Mouse (Mus musculus): ENCODE results near the gene Cmtm6. TPM values are rescaled to one million over a fixed set of nuclear protein-coding genes. Genes with fewer than 3 reads are reported as not detected.

Gene Cmtm6
- polyA plus RNA-seq, 1 experiment from 2014 or later: 32.6 TPM

DNA sequence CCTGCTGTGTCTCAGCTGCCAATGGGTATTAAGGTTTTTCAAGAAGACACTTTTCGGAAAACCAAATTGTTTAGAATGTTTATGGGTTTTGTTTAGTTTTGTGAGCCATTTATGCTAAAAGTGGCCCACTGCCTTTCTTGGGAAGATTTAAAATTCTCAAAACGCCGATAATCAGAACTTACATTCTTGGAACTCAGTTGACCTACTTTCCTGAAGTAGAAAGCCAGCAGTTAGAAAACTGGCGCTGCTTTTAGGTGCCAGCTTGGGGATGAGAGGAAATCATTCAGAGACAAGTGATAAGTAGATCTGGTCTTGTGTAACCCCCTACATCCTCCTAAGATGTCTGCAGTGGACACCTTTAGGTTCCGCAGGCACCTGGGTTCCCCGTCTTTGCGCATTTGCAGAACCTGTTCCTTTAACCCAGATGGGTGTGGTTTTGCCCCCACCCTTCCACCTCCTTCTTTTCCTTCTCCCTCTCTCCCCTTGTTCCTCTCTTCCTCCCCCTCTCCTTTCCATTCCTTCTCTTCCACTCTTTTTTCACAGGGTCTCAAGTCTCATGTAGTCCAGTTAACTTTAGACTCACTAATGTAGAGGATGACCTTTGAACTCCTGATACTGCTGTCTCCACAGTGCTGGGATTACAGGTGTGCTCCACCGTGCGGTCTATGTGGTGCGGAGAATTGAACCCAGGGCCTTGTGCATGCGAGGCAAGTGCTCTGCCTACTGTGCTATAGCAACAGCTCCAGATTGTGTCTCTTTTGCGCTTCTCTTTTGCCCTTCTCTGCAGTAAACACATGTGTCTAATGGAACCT, 1.2 kb downstream of the Cmtm6 start:
- H3K4me3 ChIP-seq: peak overlapping the region; percentile 87
- no peaks in the 10 kb centered on the region for H3K36me3 ChIP-seq
- H3K27ac ChIP-seq: peak overlapping the region; percentile 93
- ATAC-seq (ENCODE audit: insufficient number of reproducible peaks, insufficient read depth, low FRiP score, low TSS enrichment, low read depth): no peak
- peak overlapping the region; percentile 69 for H3K4me2 ChIP-seq
- 61% methylated on average over 12 of the region's 12 CpGs for WGBS
- H3K9ac ChIP-seq: peak overlapping the region; percentile 95
- no peaks in the 10 kb centered on the region for H3K27me3 ChIP-seq
- peaks cover 27% of the 10 kb centered on the region for H3K4me1 ChIP-seq
- H3K9me3 ChIP-seq: no peaks in the 10 kb centered on the region

DNA sequence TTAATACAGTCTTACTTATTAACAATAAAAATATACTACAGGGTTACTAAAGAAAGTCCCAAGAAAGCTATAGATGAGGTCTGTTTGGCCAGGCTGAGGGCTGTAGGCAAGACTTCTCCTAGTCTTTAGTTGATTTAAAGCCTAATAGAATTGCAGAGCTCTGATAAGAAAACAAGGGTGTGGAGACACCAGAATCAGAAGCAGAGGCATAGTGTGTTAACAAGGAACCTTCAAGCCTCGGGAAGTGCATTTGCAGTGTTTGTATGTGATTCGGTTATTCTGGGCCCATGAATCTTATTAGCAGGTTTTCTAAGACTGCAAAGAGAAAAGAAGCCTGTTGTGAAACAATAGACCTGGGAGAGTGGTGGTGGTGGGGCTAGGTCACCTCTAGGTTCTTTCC, 2.3 kb downstream of the Cmtm6 start:
- H3K27me3 ChIP-seq: no peaks in the 10 kb centered on the region
- peaks cover 30% of the 10 kb centered on the region for H3K4me1 ChIP-seq
- no peak overlapping the region for H3K9ac ChIP-seq
- H3K27ac ChIP-seq: no peak overlapping the region
- no peaks in the 10 kb centered on the region for H3K9me3 ChIP-seq
- ATAC-seq (ENCODE audit: insufficient number of reproducible peaks, insufficient read depth, low FRiP score, low TSS enrichment, low read depth): no peak
- 90% methylated on average over 2 of the region's 2 CpGs for WGBS
- no peak overlapping the region for H3K4me2 ChIP-seq
- 0 out of 2 replicates have a peak, but pooled peaks cover 4% of the 10 kb centered on the region for H3K36me3 ChIP-seq
- no peak overlapping the region for H3K4me3 ChIP-seq

DNA sequence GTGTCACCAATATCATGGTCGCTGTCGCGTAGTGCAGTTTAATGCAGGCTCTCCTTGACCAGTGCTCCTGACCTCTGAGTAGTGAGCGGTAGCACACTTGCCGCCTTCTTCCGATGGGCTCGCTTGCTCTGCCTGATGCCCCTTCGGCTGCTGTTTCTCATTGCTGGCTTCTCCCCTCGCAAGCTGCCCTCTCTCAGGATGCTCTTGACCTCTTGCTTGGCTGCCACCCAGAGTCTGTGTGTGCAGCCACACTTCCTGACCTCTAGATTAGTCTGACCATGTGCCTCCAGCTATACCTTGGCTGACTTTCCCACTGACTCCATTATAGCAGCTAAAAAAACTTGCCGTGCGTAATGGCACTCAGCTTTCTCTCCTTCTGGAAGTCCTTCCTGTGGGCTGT, 5.5 kb downstream of the Cmtm6 start:
- H3K27me3 ChIP-seq: no peaks in the 10 kb centered on the region
- no peak overlapping the region for H3K4me2 ChIP-seq
- no peaks in the 10 kb centered on the region for H3K9me3 ChIP-seq
- H3K4me3 ChIP-seq: no peak overlapping the region
- WGBS: 54% methylated on average over 11 of the region's 11 CpGs
- peaks cover 16% of the 10 kb centered on the region for H3K36me3 ChIP-seq
- ATAC-seq (ENCODE audit: insufficient number of reproducible peaks, insufficient read depth, low FRiP score, low TSS enrichment, low read depth): no peak
- peak overlapping the region; percentile 14; the same call in 1 of the 2 replicates for H3K27ac ChIP-seq
- peaks cover 30% of the 10 kb centered on the region for H3K4me1 ChIP-seq
- H3K9ac ChIP-seq: peak overlapping the region; percentile 4; the same call in 1 of the 2 replicates

DNA sequence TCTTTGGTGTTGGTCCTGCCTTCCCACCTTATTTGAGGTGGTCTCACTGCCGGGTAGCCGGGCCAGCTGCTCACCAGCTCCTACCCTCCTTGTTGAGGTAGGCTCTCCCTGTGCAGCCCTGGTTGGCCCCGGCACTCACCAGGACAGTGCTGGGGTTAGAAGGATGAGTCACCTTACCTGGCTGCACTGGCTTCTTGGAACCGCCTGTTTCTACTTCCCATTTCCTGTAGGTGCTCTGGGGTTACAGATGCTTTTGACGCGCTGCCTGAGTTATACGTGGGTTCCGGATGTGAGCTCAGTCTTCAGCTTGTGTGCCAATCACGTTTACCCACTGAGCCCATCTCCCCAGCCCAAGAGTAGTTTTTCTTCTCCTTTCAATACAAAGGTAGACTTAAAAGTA, 9.4 kb downstream of the Cmtm6 start:
- 87% methylated on average over 9 of the region's 9 CpGs for WGBS
- H3K9me3 ChIP-seq: no peaks in the 10 kb centered on the region
- no peak overlapping the region for H3K9ac ChIP-seq
- H3K36me3 ChIP-seq: peaks cover 27% of the 10 kb centered on the region
- no peak overlapping the region for H3K27ac ChIP-seq
- no peaks in the 10 kb centered on the region for H3K27me3 ChIP-seq
- no peak overlapping the region for H3K4me2 ChIP-seq
- H3K4me1 ChIP-seq: peaks cover 12% of the 10 kb centered on the region
- H3K4me3 ChIP-seq: no peak overlapping the region
- ATAC-seq (ENCODE audit: insufficient number of reproducible peaks, insufficient read depth, low FRiP score, low TSS enrichment, low read depth): no peak

- H3K27ac ChIP-seq: no peak overlapping the region
- H3K4me1 ChIP-seq: no peaks in the 10 kb centered on the region
- no peaks in the 10 kb centered on the region for H3K9me3 ChIP-seq
- peaks cover 38% of the 10 kb centered on the region for H3K36me3 ChIP-seq
- no peaks in the 10 kb centered on the region for H3K27me3 ChIP-seq
- no peak overlapping the region for H3K9ac ChIP-seq
- WGBS: 68% methylated on average over 2 of the region's 2 CpGs
- ATAC-seq (ENCODE audit: insufficient number of reproducible peaks, insufficient read depth, low FRiP score, low TSS enrichment, low read depth): no peak
- H3K4me2 ChIP-seq: no peak overlapping the region
- H3K4me3 ChIP-seq: no peak overlapping the region
Observed at GRCm38 (mm10) chr9:114742731-114743130, 11.8 kb downstream of the Cmtm6 start.

GRCm38 (mm10) chr9:114745163-114745562, 14.2 kb downstream of the Cmtm6 start:
- Histone ChIP-seq H3K27me3 (no peaks in the 10 kb centered on the region), H3K9me3 (no peaks in the 10 kb centered on the region), H3K4me3 (no peak overlapping the region), H3K4me1 (no peaks in the 10 kb centered on the region), H3K9ac (no peak overlapping the region), H3K36me3 (peaks cover 54% of the 10 kb centered on the region), H3K4me2 (no peak overlapping the region), H3K27ac (no peak overlapping the region)
- 87% methylated on average over 4 of the region's 4 CpGs for WGBS
- no peak for ATAC-seq (ENCODE audit: insufficient number of reproducible peaks, insufficient read depth, low FRiP score, low TSS enrichment, low read depth)

GRCm38 (mm10) chr9:114745654-114746053, 14.7 kb downstream of the Cmtm6 start:
- 82% methylated on average over 4 of the region's 4 CpGs for WGBS
- H3K4me3 ChIP-seq: no peak overlapping the region
- no peak for ATAC-seq (ENCODE audit: insufficient number of reproducible peaks, insufficient read depth, low FRiP score, low TSS enrichment, low read depth)
- peaks cover 54% of the 10 kb centered on the region for H3K36me3 ChIP-seq
- H3K9me3 ChIP-seq: no peaks in the 10 kb centered on the region
- H3K9ac ChIP-seq: no peak overlapping the region
- no peaks in the 10 kb centered on the region for H3K4me1 ChIP-seq
- H3K27ac ChIP-seq: no peak overlapping the region
- no peaks in the 10 kb centered on the region for H3K27me3 ChIP-seq
- no peak overlapping the region for H3K4me2 ChIP-seq

GRCm38 (mm10) chr9:114747012-114747411, 16.1 kb downstream of the Cmtm6 start:
- Histone ChIP-seq H3K27ac (no peak overlapping the region), H3K9me3 (no peaks in the 10 kb centered on the region), H3K4me3 (no peak overlapping the region), H3K4me1 (no peaks in the 10 kb centered on the region), H3K9ac (no peak overlapping the region), H3K4me2 (no peak overlapping the region), H3K27me3 (no peaks in the 10 kb centered on the region), H3K36me3 (peaks cover 53% of the 10 kb centered on the region)
- ATAC-seq (ENCODE audit: insufficient number of reproducible peaks, insufficient read depth, low FRiP score, low TSS enrichment, low read depth): no peak
- WGBS: 86% methylated on average over 10 of the region's 10 CpGs

- Histone ChIP-seq H3K9ac (no peak overlapping the region), H3K27ac (no peak overlapping the region), H3K27me3 (no peaks in the 10 kb centered on the region), H3K36me3 (peaks cover 53% of the 10 kb centered on the region), H3K9me3 (no peaks in the 10 kb centered on the region), H3K4me2 (no peak overlapping the region), H3K4me3 (no peak overlapping the region), H3K4me1 (no peaks in the 10 kb centered on the region; the same call in 1 of the 2 replicates)
- ATAC-seq (ENCODE audit: insufficient number of reproducible peaks, insufficient read depth, low FRiP score, low TSS enrichment, low read depth): no peak
- 89% methylated on average over 12 of the region's 12 CpGs for WGBS
Observed at GRCm38 (mm10) chr9:114747466-114747865, 16.6 kb downstream of the Cmtm6 start.

DNA sequence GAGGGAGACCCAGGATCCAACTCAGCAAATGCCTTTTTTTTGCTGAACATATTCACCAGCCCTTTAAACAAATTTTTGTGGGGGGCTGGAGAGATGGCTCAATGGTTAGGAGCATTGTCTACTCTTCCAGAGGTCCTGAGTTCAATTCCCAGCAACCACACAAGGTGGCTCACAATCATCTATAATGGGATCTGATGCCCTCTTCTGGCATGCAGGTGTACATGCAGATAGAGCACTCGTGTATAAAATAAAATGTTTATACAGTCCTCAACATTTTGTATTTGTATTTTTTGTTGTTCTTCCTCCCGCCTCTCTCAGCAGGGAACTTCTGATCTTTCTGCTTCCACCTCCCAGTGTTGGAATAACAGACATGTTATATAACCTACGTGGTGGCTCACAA, 20.7 kb downstream of the Cmtm6 start:
- H3K36me3 ChIP-seq: peaks cover 57% of the 10 kb centered on the region

GRCm38 (mm10) chr9:114752311-114752710, 21.4 kb downstream of the Cmtm6 start:
- ATAC-seq (ENCODE audit: insufficient number of reproducible peaks, insufficient read depth, low FRiP score, low TSS enrichment, low read depth): no peak
- H3K36me3 ChIP-seq: peaks cover 59% of the 10 kb centered on the region
- H3K4me2 ChIP-seq: peak overlapping the region; percentile 76
- WGBS: 76% methylated on average over 9 of the region's 9 CpGs
- no peak overlapping the region for H3K27ac ChIP-seq
- H3K9ac ChIP-seq: no peak overlapping the region
- H3K9me3 ChIP-seq: no peaks in the 10 kb centered on the region
- no peaks in the 10 kb centered on the region for H3K27me3 ChIP-seq
- H3K4me3 ChIP-seq: no peak overlapping the region
- peaks cover 4% of the 10 kb centered on the region; the same call in 1 of the 2 replicates for H3K4me1 ChIP-seq

More for the DNA sequence above, 20.7 kb downstream of the Cmtm6 start:
- peaks cover 4% of the 10 kb centered on the region; the same call in 1 of the 2 replicates for H3K4me1 ChIP-seq
- H3K9me3 ChIP-seq: no peaks in the 10 kb centered on the region
- H3K27ac ChIP-seq: no peak overlapping the region
- H3K4me2 ChIP-seq: no peak overlapping the region
- ATAC-seq (ENCODE audit: insufficient number of reproducible peaks, insufficient read depth, low FRiP score, low TSS enrichment, low read depth): no peak
- no peak overlapping the region for H3K4me3 ChIP-seq
- 86% methylated on average over 3 of the region's 3 CpGs for WGBS
- no peaks in the 10 kb centered on the region for H3K27me3 ChIP-seq
- H3K9ac ChIP-seq: no peak overlapping the region

- Histone ChIP-seq H3K9me3 (no peaks in the 10 kb centered on the region), H3K4me3 (peak overlapping the region; percentile 58), H3K9ac (peak overlapping the region; percentile 76), H3K4me1 (peaks cover 4% of the 10 kb centered on the region; the same call in 1 of the 2 replicates), H3K27me3 (no peaks in the 10 kb centered on the region), H3K27ac (peak overlapping the region; percentile 73), H3K36me3 (peaks cover 52% of the 10 kb centered on the region), H3K4me2 (peak overlapping the region; percentile 76)
- WGBS: 6% methylated on average over 36 of the region's 36 CpGs
- peak; percentile 78 for ATAC-seq (ENCODE audit: insufficient number of reproducible peaks, insufficient read depth, low FRiP score, low TSS enrichment, low read depth)
Observed at GRCm38 (mm10) chr9:114752863-114753484, 22.1 kb downstream of the Cmtm6 start.
